Mouse (Mus musculus) cerebellum, adult 11-12 months (tissue): ENCODE measurements at regions not wholly inside any gene's neighbourhood (a gene's known extent, or its start where the extent isn't known, plus 50 kb on each side); places are given as distances from the start of the nearest gene placed in this dataset.

Source experiments
- DNase-seq: peaks from one replicate; pipeline ENCODE4 v3.0.0; 2022

DNA sequence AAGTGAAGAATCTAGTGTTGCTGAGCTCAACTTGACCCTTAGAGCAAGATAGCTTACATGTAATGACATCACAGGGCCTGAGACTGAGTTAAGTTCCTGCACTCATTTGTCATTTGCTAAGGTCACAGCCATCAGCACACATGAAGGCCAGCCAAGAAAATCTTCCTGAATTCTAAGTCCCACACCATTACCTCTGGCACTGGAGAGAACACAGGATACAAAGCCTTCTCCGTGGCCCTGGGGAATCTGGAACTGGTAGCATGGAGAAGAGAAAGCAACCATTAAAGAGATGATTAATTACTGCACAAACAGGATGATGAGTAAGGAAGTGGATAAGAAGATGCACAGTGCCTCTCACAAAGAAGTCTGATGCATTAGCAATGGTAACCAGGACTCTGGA, 232.0 kb downstream of the Wdr72 start:
- DNase-seq, result no peak

DNA sequence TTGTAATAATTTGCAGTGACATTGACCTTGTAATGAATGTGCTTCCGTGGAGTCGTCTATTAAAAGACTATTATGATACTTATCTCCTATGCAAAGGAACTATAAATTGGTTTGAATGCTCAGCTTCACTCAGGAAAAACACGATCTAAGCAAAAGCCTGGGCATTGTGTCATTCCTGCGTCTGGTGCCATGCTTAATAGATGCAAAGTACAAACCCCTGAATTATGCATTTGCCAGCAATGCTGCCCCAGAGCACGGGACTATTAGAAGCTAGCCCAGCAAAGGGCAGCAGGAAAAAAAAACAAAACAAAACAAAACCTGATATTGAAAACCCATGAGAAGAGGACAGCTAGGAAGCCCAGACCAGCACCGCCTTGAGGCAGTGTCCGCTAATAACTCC, 234.9 kb downstream of the Wdr72 start:
- no peak for DNase-seq

DNA sequence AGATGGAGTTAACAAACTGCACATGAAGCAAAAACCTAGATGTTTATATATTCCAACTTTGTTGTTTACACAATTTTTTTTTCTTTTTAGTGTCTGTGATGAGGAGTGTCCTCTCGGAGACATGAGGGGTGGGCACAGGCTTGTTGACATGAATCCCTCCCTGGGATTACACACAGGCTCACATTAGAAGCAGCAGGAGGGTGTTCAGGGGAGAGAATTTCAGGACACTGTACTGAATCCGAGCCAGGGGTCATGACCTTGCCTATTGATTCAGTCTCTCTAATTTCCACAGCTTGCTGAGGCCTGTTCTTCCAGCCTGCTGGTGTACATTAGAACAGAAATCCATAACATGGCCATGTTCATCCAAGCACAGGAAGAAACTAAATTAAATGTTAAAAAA, 238.6 kb downstream of the Wdr72 start:
- DNase-seq, result no peak

DNA sequence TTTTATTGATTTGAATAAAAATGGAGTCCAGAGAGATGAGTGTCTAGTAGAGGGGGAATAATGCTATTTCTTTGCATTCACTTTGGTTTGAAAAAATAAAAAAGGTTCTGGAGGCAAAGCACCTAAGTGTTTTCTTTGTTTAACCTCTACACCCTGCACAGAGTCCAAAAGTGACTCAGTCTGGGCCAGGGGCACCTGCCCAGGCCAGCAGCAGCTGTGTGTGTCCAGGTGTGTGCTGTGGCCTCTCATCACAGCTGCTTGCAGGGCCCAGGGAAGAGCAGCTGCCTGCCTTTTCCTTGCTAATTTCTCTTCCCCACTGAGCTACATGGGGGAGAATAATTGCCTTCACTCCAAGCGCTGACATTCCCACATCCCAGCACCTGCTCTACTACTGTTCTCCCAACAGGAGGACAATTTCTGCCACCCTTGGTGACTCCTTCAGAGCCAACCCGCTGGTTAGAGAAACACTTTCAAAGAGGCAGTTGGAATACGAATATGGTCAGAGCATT, 255.8 kb downstream of the Wdr72 start:
- DNase-seq, result no peak

DNA sequence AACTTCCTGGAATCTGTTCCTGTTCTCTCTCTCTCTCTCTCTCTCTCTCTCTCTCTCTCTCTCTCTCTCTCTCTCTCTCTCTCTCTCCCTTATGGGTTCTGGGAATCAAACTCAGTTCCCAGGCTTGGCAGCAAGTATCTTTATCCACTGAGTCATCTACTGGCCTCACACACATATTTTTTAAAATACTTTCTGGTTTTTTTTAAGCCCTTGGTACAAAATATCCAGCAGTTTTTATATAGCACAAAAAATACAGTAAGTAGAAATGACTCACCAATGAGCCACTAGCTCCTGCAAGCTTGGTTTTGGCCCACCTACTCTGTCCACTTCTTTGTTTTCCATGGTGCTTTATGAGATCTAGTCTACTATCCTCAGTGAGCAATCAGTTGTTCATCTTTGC, 266.0 kb downstream of the Wdr72 start:
- DNase-seq, result no peak

DNA sequence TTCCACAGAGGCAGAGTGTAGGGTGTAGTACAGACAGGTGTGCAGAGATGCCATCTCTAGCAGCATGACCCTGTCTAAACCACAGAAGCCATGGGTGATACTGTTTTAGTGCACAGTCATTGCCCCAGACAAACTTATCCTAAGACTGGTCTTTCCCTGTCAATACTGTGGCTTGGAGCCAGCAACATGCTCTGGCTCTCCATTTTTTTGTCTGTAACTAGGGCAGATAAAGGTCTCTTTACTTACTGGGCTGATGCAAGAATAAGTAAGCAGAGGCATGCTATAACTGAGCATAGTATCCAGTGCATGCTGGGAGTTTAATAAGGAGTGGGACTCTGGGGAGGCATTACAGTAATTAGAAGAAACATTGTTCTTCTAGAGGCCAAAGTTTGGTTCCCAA, 267.0 kb downstream of the Wdr72 start:
- DNase-seq, result no peak

DNA sequence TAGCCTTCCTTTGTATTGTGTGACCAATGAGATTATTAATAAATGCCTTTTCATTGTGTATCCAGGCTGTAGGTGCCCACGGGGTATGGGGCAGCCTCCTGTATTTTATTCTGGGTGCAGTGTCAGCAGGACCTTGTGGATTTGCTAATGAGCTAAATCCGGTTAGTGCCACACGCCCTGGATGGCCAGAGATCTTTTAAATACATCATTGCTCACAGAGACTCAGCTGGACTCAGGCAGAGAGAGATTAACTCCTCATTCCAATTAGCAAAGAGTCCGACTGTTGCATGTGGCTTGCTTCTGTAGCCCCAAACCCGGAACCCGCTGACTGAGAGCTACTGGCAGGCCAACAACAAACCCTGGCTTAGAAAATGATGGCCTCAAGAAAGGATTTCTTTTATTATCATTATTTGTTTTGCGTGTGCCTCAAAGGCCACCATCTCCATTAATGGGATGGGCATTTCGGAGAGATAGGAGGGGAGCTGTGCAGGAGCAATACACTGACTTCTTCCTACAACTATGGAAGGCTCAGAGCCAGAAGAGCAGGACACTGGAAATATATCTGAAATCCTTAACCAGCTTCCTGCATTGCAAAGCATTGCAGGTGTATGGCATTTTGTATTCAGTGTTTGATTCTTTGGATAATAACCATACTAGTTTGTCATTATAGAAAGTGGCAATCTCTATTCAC, 274.2 kb downstream of the Wdr72 start:
- DNase-seq, result no peak

DNA sequence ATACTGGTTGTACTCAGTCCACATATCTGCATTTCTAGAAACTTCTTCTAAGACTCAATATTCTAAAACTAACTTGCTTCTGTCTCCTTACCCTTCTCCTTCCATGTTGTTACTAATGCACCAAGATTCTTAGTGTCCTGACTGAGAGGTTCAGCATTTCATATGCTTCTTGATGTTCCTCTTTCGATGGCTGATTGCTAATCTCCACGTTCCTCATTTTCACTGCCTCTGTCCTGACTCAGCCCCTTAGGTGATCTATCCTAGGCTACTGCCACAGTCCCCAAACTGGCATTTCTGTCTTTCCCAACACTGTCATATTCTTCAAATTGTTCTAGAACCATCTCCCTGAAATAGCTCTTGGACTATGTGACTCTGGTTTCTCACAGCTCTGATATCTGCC, 315.4 kb downstream of the Wdr72 start:
- DNase-seq, result no peak

DNA sequence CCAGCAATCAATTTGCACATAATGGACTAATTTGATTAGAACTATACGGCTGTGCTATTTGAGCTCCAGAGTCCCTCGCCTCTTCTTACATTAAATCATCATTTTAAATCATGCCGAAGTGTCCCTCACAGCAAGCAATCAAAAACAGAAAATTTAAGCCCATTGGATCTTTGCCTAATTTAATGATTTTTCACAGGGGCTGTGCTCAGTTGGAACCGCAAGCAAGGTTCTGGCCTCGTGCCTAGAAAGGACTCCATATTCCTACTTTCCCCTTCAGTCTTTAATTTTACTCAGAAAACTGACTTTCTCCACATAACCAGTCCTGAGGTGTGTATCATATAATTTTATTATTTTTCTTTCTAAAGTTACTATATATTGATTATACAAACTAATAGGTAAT, 339.8 kb downstream of the Wdr72 start:
- no peak for DNase-seq

DNA sequence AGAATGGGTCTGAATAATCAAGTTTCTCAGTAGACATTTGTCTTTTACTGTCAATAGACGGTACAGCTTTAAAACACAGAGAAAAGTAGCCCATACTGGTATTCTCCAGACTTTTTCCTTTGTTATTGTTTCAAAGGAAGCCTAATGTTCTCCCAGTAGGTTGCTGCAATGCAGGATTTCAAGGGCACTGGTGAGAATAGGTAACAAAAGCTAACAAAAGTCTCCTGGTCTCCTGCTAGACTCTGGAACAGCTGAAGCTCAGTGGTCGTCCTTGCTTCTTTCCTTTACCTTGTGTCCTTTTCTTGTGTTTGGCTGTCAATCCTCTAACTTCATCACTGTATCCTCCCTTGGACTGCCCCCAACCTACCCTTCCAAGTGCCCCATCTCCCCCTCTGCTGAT, 350.9 kb downstream of the Wdr72 start:
- DNase-seq, result no peak

DNA sequence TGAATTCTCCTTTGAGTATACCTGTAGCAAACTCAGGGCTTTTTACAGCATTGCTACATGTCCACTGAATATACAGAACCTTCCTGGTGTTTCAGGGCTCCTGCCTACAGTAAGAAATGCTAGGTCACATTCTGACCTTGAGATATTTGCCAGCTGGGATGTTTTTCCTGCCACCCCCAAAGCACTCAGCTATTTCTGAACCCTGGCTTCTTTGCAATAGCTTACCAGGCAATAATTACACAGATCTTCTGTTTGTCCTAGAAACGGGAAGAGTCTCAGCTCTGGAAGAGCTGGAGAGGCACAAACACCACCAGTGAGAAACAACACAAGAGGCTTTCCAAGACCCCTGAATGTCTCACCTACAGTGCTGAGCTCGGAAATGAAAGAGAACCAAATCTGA, 366.7 kb downstream of the Wdr72 start:
- DNase-seq, result no peak

DNA sequence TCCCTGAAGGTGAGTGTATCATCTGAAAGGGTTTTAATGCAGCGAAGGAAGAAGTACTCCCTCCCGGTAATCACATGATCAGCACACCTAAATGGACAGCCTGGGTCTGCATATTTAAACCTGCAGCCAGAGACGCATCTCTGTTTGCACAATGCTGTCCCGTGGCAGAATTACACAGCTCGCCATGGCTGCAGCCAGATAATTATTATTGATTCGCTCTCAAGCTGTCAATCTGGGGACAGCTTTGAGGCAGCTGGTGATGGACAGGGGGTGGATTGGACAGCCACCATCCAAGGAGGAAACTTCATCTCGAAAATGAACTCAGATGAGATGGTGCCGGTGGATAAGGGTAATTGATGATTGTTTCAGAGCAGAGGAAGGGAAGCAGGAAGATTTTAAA, 369.1 kb downstream of the Wdr72 start:
- DNase-seq, result no peak

DNA sequence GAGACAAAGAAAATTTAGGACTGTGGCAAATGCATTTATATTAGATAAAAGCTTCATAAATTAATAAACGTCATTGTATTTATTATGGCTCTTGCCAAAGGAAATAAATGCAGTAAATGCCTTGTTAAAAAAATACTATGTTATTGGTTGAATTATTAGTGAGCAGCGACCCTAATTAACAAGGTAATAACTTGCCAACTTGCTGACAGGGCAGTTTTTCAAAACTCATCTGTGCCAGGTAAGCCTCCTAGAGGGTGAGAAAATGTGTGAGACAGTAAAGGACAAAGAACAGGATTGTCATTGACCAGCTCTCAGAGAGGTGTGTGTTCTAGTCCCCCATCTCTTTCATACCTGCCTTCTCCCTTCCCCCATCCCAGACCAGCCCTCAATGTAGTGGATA, 347.8 kb upstream of the Onecut1 start:
- no peak for DNase-seq

DNA sequence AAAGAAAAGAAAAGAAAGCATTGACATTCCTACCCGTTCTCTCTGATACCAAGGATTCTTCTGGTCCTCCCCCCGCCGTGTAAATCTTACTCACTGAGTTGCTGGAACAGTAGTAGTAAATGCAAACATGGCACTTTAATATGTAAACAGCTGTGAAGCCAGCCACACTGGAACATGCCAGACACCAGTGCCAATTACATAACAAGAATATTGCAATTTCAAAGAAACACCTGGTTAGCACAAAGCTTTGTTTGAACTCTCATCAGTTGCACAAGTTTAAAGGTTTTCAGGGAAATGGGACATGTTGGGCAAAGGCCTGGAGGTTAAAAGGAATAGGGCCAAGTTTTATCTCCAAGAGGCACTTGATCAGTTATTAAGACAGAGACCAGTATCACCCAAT, 333.2 kb upstream of the Onecut1 start:
- no peak for DNase-seq

DNA sequence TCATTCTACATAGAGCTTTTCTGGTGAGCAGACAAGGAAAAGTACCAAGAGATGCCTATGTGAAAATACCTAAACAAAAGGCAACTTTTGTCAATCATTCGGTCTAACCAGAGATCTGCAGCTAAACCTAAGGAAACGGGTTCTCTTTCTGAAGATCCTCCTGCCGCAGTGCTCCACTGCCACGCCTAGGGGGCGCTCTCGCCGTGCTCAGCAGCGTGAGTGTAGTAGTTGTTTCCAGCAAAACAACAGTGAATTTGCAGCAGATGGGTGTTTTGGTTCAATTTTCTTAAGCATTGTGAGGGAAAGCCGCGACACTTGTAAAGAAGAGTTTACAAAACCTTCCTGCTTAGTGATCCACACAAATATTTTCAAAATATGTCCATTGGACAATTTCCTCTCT, 331.4 kb upstream of the Onecut1 start:
- DNase-seq, result peak; percentile 4

DNA sequence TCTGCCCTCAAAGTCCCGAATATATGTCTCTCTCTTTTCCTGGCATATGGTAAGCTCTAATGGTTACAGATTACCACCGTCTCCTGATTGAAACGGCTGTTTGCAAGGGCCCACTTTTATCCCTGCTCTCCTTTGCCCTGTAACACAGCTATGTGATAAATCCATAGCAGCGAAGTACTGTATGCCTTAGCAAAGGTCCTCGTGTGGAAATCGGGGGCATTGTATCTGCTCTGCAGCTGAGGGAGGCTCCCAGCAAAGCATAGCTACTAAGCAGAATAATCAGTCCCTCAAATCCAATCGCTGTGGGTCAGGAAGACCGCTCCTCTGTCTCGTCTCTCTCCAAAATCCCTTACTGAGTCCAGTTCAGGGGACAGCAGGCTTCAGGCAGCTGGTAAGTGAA, 331.0 kb upstream of the Onecut1 start:
- no peak for DNase-seq

DNA sequence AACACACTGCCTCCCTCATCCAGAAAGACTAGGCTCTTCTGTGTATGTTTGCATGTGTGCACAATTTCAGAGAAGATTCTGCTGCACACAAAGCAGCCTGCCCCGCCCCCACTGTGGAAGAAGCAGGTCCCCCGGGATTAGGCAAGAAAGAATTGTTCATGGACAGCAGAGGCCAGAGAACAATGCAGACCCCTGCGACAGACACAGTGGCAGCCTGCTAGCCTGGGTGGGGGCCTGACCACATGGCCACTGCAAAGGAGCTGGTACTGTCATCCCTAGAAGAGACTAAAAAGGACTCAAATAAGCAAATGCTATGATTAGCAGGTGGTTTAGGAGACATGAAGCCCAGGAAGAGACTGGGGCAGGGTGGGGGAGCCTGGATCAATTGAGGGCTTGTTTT, 329.7 kb upstream of the Onecut1 start:
- DNase-seq, result no peak

DNA sequence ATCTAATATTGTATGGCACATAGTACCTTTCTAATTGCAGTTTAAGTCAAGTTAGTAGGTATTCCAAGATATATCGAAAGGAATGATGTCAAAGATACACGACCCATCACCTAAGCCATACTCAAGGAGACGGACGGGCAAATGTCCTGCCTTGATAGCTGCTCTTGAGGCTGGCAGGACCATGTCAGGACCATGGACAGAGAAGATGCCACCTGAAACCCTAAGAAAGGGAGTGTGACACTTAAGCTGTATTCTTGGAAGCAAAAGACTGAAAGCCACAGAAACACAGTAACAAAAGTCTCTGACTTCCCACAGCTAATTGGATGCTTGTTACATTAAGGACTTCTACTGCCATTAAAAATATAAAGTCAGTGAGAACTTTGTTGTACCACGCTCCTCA, 326.7 kb upstream of the Onecut1 start:
- DNase-seq, result no peak

DNA sequence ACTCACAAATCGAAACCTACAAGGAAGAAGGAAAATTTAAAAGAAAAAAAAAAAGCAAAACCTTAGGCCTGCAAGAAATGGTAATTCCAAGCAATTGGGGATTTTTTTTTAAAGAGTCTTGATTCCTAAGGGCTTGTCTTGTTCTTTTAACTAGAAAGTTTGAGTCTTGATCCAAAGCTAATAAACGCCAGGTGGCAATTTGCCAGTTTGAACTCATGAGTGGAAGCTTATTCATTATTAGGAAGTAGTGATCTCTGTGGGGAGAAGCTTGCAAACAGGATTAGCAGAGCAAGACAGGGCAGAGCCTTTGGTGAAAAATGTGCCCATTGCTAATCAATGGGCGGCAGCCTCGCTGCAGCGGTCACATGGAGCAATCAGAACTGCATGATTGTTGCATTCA, 305.6 kb upstream of the Onecut1 start:
- no peak for DNase-seq

DNA sequence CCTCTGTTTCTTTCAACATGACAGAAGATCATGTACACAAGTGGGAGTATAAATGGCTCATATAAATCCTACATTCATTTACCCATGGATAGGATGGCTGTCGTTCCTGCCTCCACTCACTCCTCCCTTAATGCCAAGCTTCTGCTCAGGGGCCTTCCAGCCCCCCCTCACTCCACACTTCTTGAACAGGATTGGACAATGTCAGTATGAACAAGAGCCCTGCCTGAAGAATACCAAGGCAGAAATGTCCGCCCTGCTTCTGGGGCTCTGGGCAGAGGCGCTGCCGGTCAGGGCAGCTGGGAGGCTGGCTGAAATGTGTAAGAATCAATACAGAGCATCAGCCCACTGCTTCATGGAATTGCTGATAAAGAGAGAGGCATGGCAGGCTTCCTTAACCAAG, 269.0 kb upstream of the Onecut1 start:
- DNase-seq, result no peak

DNA sequence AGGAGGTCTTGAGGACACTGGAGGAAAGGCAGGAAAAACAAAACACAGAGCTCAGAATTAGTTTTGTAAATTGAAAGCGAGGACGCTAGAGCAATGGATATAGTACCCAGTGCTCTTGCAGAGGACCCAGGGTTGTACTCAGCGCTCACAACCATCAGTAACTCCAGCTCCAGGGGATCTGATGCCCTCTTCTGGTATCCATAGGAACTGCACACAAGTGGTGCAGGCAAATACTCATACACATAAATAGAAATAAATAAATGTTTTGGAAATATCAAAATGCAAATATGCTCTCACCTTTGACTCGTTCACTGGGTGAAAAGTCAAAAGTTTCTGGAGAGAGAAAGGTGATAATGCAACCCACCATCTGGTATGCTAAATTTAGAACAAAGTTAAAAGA, 267.8 kb upstream of the Onecut1 start:
- no peak for DNase-seq

DNA sequence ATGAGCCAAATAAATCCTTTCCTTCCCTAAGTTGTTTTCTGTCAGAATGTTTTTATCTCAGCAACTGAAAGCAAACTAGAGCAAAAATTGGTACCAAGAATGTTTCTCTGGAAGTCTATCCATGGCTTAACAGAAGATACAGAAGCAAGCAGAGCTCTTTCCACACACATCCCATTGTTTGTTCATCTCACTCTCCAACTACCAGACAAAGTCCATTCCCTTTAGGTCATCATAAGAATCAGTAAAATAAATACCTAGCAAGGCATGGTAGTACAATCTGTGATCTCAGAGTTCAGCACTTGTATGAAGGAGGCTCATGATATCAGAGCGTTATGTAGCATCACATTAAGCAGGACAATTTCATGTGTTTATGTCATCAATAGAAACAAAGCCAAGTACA, 257.3 kb upstream of the Onecut1 start:
- DNase-seq, result no peak

DNA sequence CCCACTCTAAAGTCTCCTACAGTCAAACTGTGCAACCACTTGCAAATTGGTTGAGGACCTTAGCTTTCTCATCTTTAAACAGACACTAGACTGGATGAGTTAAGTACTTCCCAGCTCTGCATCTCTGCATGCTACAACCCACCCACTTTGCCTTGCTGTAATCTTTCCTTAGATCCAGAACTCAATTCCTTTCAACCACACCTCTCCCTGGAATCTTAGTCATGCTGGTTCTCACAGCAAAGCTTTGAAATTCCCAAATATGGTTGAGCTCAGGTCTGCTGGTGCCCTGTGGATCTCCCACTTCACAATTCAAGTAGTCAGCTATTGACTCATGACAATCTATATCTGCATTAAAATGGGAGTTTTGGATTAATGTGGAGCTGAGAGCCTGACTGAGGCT, 239.8 kb upstream of the Onecut1 start:
- DNase-seq, result no peak

DNA sequence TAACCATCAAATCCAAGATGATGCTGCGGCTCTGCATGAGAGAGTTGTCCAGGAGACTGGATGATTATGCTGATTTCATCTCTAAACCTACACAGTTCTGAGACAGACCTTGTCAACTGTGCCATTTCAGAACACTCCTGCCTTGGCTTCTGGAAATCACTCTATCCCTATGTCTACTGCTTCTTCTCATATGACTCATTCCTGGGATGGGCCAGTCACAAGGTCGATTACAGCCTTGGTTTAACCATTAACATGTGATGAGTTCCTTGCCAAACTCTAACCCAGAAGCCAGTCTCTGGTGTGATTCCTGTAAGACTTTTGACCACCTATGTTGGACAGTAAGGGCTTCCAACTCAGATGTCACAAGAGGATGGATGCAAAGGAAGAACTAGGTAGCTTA, 216.3 kb upstream of the Onecut1 start:
- no peak for DNase-seq

DNA sequence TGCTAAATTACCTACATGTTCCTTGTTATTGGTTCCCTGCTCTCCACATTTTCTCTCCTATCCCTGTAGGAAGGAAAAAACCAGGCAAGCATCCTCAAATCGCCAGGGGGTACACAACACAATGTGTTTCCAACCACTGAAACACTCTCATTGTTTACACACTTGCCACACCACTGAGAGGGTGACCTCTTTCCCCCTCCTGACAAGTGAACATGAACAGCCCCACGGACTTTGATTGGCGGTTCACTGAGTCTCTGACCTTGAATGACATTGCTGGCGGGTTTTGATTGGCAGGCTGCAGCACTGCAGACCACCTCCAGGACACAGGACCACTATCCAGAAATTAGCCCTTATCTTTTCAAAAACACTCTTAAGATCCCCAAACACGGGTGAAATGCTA, 211.7 kb upstream of the Onecut1 start:
- DNase-seq, result no peak

DNA sequence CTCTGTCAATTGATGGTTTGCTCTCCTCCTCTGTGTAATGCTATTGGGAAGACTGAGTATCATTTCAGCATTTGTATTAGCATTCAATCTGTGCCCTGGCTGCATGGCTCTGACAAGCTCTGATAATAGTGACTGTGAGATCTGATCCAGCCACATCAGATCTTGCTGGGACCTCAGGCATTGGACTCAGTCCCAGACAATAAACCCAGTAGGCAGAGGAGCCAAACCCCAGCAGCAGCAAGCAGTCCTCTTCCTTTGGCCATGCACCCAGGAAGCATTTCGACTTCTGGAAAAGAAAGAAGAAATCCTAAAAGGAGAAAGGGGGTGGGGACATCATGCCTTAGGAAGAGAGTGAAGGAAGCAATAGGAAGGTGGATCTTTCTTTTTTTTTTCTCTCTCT, 205.8 kb upstream of the Onecut1 start:
- DNase-seq, result no peak
